Mouse (Mus musculus) cerebellum, adult 18-20 months (tissue): Measurements from ENCODE around the gene Sbk3.
"Not testable (repeated sequence)": the region's sequence is repeated elsewhere in the genome, so short reads cannot be mapped to it uniquely, and the experiment has no call there.

ENCODE experiments used
- DNase-seq, 2 experiments: peaks; one replicate each; pipeline ENCODE4 v3.0.0; 2021

Sbk3 gene

DNA sequence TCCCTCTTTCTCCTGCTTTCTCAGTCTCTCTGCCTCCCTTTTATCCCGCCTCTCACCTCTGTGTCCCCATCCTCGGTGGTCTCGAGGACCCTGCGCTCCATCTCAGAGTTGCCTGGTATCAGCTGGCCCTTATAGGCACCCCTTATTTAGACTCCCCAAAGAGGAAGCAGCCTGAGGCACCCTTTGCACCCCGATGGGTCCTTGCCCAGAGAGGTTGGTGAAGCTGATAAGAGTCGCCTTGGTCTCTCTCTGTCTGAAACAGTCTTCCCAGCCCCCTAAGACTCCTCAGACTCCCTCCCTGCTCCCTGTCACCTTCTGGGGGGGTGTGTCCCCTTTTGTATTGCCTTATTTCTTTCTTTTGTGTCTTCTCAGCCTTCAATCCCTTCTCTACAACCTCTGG lies at the start of gene Sbk3:
Gene Sbk3, minus strand, starts transcription at position 101 of the 400 bp plus-strand sequence.
- no peak for DNase-seq

DNA sequence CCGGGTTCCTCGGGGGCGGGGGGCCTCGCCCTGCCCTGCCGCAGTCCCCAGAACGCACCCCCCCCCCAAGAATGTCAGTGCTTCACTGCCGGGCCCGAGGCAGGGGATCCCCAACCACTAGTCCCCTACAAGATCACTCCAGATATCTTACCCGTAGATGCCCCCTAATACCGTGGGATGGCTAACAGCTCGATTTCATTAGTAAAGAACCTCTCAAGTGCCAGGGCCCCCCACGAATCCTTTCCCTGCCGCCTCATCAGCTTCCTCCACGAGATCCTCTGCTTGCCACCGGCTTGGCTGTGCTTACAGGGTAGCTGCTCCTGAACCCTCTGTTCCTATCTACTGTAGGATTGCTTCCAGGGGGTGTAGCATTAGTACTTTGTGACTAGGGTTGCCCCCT lies 49.7 kb upstream of the Sbk3 start:
- peak in 1 of 2 experiments; percentile 47 for DNase-seq

DNA sequence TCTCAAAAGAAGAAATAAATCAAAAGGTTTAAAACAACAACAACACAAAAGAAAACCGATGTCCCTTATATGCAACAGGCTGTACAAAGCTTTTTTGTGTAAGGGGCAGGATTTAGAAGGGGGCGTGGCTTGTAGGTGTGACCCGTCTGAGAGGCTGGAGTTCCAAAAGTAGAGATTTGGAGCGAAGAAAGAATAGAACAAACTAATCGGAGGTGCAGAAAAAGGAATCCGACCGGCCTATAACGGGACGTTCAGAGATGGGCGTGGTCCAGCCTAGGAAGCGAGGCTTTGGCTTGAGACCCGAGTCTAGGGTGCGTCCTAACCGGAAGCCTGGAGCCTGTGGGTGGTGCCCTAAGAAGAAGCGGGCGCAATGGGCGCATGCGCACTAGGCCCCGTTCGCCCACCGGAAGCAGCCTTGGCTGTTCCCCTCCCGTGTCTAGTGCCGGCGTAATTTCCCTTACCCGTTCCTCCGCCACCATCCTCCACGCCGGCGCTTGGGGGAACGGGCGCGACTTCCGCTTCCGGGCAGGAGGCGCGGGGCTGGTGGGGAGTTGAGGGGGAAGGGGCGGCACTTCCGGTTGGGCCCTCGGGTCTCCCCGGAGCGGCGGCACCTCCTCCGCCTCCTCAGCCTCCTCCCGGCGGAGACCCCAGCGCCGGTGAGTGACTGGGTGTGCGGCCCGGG lies 49.2 kb upstream of the Sbk3 start, which contains the start of the genes Zfp865 and Ccdc106:
Gene Zfp865, plus strand, starts transcription at position 377 of the 682 bp plus-strand sequence.
Gene Ccdc106, plus strand, starts transcription at position 554 of the 682 bp plus-strand sequence.
- peak; percentile 97 to 98 for DNase-seq

DNA sequence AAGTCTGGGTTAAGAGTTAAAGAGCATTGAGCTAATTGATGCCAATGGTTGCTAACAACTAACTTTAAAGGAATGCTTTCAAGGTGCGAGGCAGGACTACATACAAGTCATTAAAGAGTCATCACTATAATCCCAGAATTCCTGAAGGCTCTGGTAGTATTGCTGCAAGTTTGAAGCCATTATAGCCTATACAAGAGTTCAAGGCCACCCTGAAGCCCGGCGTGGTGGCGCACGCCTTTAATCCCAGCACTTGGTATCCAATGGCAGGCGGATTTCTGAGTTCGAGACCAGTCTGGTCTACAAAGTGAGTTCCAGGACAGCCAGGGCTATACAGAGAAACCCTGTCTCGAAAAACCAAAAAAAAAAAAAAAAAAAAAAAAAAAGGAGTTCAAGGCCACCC lies 48.6 kb upstream of the Sbk3 start:
- not testable (repeated sequence) for DNase-seq

DNA sequence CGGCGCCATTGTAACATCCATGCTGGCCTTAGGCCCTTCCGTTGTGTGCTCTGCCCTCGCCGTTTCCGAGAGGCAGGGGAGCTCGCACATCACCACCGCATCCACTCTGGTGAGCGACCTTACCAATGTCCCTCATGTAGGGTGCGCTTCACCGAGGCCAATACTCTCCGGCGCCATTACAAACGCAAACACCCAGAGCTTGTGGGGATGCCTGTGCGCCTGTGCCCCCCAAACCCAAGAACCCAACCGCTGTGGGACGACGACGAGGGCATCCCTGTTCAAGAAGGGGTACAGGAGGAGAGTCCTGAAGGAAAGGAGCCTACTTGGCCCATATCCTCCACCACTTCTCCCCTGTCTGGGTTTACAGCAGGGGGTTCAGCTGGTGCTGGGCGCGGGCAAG lies 47.0 kb upstream of the Sbk3 start:
- no peak for DNase-seq

DNA sequence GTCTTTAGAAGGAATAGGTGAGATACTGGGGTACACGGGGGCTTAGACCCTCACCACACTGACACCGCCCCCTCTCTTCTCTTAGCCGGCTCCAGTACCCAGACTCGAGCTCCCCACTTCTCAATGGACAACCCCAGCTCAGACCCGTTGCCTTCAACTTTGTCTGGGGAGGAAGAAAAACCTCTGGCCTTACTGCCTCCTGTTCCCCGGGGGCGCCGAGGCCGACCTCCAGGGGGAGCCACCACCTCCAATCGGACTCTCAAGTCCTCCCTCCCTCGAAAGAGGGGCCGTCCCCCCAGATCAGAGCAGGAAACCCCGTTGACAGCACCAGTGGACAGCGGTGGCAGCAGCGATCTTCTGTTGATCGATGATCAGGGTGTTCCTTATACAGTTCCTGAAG lies 46.4 kb upstream of the Sbk3 start:
- DNase-seq, result peak in 1 of 2 experiments; percentile 51

DNA sequence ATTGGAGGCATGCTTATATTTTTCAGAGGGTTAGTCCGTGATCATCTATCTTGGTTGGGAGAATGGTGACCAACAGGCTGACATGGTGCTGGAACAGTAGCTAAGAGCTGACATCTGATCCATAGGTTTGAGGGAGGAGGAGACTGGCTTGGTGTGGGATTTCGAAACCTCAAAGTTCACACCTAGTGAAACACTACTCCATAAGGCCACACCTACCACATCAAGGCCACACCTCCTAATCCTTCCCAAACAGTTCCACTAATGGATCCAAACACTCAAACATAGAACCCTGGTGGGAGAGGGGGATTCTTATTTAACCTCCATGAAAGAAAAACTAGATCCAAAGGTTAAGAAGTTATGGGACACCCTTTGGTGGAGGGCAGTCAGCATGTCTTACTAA lies 46.0 kb upstream of the Sbk3 start:
- no peak for DNase-seq

DNA sequence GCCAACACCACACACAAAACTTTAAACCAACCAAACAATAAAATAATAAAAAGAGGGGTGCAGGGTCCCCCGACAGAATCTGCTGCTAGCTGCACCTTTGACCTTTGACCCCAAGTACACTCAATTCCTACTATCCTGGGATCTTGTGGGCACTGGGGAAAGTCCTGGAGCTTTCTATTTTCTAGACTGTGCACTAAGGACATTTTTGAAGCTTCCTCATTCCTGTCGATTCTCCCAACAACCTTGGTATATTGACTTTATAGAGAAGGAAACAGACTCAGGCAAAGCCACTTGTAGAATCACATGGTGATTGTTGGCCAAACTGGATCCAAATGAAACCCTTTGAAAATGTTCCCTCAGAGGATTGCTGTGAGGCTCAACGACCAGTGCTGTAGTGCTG lies 45.1 kb upstream of the Sbk3 start:
- no peak for DNase-seq

DNA sequence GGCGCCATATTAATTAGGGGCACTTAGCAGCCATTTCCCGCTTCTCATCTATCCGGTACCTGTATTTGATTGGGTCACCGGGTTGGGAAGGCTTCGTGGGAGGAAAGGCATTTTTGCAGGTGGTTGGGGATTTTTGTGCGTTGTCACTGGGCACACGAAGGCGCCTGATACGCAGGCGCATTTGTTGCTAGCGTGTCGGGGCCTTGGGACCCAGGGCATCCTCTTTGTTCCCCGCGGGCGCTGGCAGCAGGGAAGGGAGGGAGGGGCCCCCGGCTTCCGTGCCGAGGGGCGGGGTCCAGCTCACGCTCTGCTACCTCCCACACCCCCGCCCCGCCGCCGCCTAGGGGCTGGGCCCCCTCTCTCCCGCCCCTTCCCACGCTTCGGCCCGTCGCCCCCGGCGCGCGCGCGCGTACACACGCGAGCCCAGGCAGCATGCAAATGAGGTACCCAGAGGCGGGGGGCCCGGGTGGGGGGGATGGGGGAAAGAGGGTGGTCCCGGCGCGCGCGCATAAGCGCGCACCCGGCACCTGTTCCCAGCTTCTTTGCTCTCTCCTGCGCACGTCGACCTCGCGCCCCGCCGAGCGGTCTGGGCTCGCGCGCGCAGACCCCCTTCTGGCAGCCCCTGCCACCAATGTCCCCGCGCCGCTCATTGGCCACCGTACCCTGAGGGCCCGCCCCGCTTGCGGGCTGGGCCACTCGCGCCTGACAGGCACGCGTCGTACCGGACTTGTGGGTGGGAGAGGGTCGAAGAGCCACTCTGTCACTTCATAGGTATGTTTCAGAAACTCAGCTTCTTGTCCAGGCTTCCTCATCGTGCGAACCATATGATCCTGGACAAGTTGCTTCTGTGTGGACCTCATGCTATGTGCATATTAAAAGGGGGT lies 44.4 kb upstream of the Sbk3 start, which contains the start of gene Gm44973:
Gene Gm44973, plus strand, starts transcription at position 379 of the 884 bp plus-strand sequence.
- peak; percentile 88 to 90 for DNase-seq

DNA sequence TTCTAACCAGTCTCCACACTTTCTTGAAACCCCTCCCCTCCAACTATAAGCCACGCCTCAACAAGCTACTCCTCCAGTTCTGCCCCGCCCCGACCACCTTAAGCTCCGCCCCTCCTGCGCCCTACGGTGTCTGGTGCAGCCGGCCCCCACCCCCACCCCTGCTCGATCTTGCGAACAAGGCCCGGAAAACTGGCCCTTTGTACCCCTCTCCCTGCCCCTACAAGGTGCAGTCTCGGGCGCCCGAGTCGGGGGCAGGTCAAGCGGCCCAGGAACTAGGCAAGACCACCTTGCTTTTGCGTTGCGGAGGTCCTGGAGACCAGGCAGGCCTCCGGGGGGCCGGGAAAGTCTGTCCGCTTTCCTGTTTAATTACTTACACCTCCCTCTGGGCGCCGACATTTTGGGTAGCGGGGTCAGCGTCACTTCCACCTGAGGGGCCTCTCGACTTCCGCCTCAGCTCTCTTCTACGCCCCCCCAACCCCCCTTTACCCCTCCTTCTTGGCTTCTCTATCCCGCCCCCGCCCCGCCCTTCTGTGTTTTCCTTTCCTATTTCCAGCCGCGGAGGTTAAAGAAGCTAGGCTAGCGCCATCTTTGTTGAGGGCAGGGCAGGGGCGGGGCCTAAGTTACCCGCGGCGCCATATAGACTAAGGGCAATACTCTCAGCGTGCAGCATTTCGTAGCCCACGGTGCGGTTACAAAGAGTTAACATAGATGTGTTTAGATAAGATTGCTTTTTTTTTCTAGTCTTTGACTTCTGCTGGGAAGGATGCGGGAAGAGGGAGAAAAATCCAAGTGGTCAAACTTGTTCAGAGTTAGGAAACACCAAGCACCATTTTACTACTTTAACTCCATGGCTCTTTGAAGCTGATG lies 43.5 kb upstream of the Sbk3 start, which contains the start of the genes Zfp524 and Fiz1:
Gene Zfp524, plus strand, starts transcription at position 165 of the 867 bp plus-strand sequence.
Gene Fiz1, minus strand, starts transcription at position 447 of the 867 bp plus-strand sequence.
- peak; percentile 95 to 96 for DNase-seq

DNA sequence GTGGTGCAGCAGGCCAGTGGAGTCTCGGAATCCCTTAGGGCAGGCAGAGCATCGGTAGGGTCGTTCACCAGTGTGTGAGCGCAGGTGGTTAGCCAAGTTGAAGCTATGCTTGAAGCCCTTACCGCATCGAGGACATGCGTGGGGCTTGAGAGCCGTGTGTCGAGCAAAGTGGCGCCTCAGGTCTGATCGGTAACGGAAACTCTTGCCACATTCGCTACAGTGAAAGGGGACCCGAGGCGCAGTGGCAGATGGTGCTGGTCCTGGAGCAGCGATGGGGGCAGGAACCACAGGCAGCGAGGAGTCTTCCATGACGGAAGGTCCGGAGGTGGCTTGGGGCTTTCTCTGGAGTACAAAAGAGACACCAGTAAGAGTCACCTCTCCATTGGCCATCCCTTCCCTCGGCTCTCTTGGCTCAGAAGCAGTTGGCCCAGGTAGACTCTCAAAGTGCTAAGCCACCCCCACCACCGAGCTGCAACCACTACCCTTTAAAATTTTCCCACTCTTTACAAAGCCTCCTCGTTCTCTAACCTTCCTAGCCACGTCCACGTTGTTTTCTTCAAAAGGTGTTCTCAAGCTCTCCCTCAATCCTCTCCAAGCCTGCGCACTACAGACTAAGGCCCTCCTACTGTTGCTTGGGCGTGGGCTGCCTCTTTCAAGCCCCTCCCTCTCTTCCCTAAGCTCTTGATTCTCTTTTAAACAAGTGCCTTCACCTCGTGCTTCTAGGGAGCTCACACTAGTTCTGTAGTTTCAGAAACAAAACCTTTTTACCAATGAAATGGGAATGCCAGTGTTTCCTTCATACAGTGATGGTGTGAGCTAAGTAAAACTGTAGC lies 41.9 kb upstream of the Sbk3 start:
- no peak for DNase-seq

DNA sequence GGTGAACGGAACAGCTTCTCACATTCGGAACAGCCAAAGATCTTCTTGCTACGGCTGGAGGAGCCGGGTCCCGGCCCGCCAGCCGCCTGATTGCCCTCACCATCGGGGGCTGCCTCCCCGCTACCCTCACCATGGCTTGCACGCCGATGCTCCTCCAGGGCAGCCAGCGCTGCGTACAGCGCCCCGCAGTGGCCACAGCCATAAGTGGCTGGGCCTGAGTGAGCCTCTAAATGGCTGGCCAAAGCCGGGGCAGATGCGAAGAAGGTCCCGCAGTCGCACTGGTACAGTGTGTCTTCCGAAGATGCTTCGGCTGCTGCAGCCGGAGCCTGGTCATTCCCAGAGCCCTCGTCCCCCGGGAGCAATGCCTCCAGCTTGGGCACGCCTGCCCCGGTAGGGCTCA lies 37.3 kb upstream of the Sbk3 start:
- no peak for DNase-seq

DNA sequence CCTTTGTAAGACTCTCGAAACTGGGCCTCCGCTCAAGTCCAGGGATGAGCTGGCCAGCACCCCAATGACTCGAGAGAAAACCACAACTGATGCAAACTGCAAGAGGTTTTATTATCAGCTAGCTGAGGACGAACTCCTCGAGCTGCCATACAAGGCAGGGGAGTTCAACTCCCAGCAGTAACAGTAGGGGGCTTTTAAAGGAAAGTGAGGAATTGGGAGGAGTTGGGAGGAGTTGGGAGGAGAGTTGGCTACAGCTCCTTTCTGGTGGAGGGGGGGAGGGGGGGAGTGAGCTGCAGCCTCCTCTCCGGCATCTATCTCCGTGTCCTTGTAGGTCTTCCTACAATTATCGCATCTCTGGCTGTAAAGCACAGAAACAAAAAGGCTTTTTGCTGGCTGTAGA lies 31.9 kb upstream of the Sbk3 start:
- not testable (repeated sequence) for DNase-seq

DNA sequence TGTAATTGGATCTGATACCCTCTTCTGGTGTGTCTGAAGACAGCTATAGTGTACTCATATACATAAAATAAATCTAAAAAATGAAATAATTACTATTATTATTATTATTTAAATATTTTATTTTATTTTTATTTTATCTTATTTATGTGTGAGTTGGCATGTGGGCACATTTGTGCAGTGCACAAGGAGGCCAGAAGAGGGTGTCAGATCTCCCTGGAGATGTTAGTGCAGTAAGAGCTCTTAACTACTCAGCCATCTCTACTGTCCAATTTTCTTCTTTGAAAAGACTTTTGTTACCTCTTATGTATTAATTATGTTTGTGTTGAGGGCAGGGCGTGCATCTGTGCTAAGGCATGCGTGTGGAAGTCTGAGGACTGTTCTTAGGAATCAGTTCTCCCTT lies 28.9 kb upstream of the Sbk3 start:
- DNase-seq, result no peak

DNA sequence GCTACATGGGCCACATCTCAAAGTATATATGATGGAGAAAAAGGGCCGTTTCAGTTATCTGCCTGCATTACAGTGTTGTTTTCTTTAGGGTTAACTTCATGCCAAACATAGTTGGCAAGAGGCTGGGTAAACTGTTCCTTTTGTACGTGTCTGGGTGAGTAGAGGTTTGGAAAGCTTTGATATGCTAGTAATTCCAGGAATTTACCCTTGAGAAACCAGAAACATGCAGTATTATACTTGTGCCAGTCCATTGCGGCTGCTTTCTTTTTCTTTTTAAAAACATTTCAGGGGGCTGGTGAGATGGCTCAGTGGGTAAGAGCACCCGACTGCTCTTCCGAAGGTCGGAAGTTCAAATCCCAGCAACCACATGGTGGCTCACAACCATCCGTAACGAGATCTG lies 26.0 kb upstream of the Sbk3 start:
- DNase-seq, result no peak

DNA sequence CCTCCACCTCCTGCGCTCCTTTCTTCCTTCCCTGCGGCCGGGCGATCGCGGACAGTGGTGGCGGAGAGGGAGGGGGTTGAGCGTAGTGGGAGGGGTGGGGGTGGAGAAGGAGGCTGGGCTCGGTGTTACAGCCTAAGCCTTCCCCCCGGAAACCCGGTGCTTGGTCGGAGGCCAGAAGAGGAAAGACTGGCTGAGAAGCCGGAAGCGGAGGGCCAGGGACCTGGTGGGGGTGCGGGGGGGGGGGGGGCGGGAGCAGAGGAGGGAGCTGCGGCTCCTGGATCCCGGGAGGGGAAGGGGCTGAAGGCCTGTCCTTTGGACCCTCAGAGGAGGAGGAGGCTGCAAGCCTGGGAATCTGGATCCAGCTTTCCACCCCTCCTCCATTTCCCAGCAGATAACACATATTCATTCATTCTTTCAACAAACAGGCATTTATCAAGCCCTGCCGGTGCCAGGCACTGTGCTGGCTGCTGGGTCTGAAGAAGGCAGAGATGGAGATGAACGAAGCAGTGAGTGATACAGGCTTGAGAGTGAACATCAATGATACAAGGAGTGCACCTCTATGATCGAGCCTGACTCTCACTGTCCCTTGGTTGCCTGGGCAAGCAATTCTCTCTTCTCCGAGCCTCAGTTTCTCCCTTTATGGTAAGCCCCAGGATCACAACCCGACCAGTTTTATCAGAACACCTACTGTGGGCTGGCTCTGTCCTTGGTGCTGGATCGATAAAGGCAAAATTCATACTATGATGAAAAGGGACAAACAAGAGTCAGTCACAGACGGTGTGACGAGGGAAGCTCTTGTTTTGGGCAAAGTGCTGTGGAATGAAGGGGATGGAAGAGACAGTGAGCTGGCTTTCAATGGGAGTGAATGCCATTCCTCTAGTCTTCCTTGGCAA lies 25.3 kb upstream of the Sbk3 start, which contains the start of gene Zfp579:
Gene Zfp579, minus strand, starts transcription at position 156 of the 893 bp plus-strand sequence.
- DNase-seq, result peak; percentile 95

DNA sequence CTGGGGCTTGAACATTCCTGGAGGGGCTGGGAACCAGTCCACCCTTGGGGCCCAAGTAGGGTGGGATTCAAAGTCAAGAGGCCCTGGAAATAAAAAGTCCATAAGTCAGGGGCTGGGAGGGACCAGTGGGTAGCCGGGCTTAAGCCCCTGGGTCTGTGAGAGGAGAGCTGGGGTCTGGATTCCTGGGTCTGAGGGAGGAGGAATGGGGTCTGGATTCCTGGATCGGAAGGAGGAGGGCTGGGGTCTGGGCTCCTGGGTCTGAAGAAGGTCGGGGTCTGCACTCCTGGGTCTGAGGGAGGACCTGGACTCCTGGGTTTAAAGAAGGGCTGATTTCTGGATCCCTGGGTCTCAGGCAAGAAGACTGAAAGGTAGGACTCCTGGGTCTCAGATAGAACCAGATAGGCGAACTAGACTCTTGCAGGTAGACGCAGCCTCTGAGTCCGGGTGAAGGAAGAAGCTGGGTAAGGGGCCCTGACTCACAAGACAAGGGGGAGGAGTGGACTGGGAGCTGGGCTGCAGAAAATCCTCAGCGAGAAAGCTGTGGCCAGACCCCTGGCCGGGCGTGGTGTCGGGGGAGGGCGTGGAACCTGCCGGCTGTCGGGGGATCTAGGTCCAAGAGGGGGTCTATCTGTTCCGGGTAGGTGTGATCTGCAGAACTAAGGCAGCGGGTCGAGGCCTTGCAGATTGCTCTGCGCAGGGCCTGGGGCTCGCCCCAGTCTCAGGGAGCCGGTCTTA lies 24.5 kb upstream of the Sbk3 start:
- no peak for DNase-seq

DNA sequence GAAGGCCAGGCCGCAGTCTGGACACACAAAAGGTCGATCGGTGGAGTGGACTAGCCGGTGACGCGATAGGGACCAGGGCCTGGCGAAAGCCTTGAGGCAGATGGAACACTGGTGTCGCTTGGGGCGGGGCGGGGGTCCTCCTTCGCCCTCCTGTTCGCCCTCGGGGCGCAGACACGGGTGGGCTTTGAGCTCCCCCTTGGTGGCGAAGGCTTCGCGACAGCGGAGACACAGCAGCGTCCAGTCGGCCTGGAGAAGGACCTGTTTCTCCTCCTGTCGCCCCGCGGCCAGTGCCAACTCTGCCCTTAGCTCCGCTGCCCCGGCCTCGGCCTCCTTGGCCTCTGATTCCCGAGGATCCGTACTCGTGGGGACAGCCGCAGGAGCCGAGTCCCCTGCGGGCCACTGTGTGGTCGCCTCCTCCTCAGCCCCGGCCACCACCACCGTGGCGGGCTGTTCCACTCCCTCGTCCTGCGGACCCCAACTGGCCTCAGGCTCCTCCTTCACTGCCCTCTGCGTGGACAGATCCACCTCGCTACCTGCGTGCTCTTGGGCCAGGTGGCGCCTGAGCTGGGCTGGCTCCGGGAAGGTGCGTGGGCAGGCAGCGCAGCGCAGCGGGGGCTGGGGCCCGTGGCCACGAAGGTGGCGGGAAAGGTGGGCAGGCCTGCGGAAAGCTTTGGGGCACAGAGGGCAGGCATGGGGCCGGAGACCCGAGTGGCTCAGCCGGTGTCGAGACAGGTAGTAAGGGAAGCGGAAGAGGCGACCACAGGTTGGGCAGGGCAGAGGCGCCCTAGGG lies 23.2 kb upstream of the Sbk3 start:
- DNase-seq, result peak; percentile 47 to 55
